Mouse (Mus musculus) liver, adult 2 months (tissue): ENCODE measurements around the gene Tspan8.

Experiments used
- CTCF ChIP-seq: fragments of 200-500 bp; IDR thresholded peaks from 2 replicates; pipeline ENCODE4 v1.5.1; 2011; ENCODE audit warnings: low read depth, low read length, control low read depth
- POLR2A ChIP-seq: fragments of 200-500 bp; IDR thresholded peaks from 2 replicates; pipeline ENCODE4 v1.6.1; 2011; ENCODE audit warnings: low read length, control low read depth; ENCODE audit not compliant: insufficient read depth; ENCODE audit errors: extremely low read depth

DNA sequence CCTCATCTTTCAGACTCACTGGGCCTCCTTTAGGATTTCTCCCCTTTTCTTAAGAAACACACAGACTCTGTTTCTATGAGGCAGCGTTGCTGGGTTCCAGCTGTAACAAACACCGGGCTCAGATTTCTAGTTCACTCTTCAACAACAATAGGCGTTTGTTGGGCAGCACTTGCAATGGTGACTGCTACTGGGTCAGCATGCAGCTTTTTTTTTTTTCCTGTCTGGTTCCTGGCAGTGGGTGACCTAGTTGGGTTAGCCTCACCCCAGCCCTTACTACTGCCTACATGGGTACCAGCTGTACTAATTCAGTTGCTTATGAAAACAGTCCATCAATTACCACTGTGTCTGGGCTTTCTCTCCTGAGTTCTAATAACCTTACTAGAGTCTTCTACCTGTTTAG lies 14.1 kb downstream of the Tspan8 start:
- TF ChIP-seq CTCF (no peak), POLR2A (no peak)
